Mouse (Mus musculus): ENCODE data around the gene Fblim1. TPM values are rescaled to one million over a fixed set of nuclear protein-coding genes. Genes with fewer than 3 reads are reported as not detected.
A peak's percentile ranks its signal among the peaks of the same experiment; 100 is the strongest.

Gene Fblim1
- polyA plus RNA-seq, 1 experiment from 2014 or later = 53.9 TPM

GRCm38 (mm10) chr4:141623037-141623436 lies 17.1 kb upstream of the Fblim1 start:
- no peak overlapping the region for H3K9ac ChIP-seq (ENCODE audit: low read depth, low read length)
- no peak overlapping the region for H3K4me3 ChIP-seq (ENCODE audit: low read depth, low read length)
- no peak overlapping the region for H3K27ac ChIP-seq (ENCODE audit: low read depth, low read length)
- no peak for ATAC-seq (replicated peaks; ENCODE audit: insufficient number of reproducible peaks, low FRiP score, low TSS enrichment)
- H3K36me3 ChIP-seq (ENCODE audit: control insufficient read depth, insufficient read depth, low read length) = peaks cover 14% of the 10 kb centered on the region
- peaks cover 5% of the 10 kb centered on the region for H3K4me1 ChIP-seq (ENCODE audit: control insufficient read depth, insufficient read depth, low read length)
- 82% methylated on average over 11 of the region's 11 CpGs for WGBS (ENCODE audit: insufficient replicate concordance)
- no peak overlapping the region for H3K4me2 ChIP-seq
- no peaks in the 10 kb centered on the region for H3K9me3 ChIP-seq (replicated peaks; ENCODE audit: control insufficient read depth, low read length)
- H3K27me3 ChIP-seq (ENCODE audit: control insufficient read depth, insufficient read depth, low read length) = no peaks in the 10 kb centered on the region

- Histone ChIP-seq H3K9me3 (replicated peaks; ENCODE audit: control insufficient read depth, low read length) (no peaks in the 10 kb centered on the region), H3K4me2 (no peak overlapping the region), H3K9ac (ENCODE audit: low read depth, low read length) (no peak overlapping the region), H3K27ac (ENCODE audit: low read depth, low read length) (no peak overlapping the region), H3K36me3 (ENCODE audit: control insufficient read depth, insufficient read depth, low read length) (peaks cover 9% of the 10 kb centered on the region), H3K4me3 (ENCODE audit: low read depth, low read length) (no peak overlapping the region), H3K4me1 (ENCODE audit: control insufficient read depth, insufficient read depth, low read length) (peaks cover 10% of the 10 kb centered on the region), H3K27me3 (ENCODE audit: control insufficient read depth, insufficient read depth, low read length) (no peaks in the 10 kb centered on the region)
- WGBS (ENCODE audit: insufficient replicate concordance) = 83% methylated on average over 5 of the region's 5 CpGs
- ATAC-seq (replicated peaks; ENCODE audit: insufficient number of reproducible peaks, low FRiP score, low TSS enrichment) = no peak
These were observed 16.7 kb upstream of the Fblim1 start for GRCm38 (mm10) chr4:141622580-141622979.

GRCm38 (mm10) chr4:141622091-141622490 lies 16.2 kb upstream of the Fblim1 start:
- H3K9me3 ChIP-seq (replicated peaks; ENCODE audit: control insufficient read depth, low read length) = no peaks in the 10 kb centered on the region
- no peak for ATAC-seq (replicated peaks; ENCODE audit: insufficient number of reproducible peaks, low FRiP score, low TSS enrichment)
- peaks cover 6% of the 10 kb centered on the region for H3K36me3 ChIP-seq (ENCODE audit: control insufficient read depth, insufficient read depth, low read length)
- no peak overlapping the region for H3K27ac ChIP-seq (ENCODE audit: low read depth, low read length)
- WGBS (ENCODE audit: insufficient replicate concordance) = 76% methylated on average over 8 of the region's 8 CpGs
- H3K27me3 ChIP-seq (ENCODE audit: control insufficient read depth, insufficient read depth, low read length) = no peaks in the 10 kb centered on the region
- H3K4me3 ChIP-seq (ENCODE audit: low read depth, low read length) = no peak overlapping the region
- H3K4me1 ChIP-seq (ENCODE audit: control insufficient read depth, insufficient read depth, low read length) = peaks cover 12% of the 10 kb centered on the region
- no peak overlapping the region for H3K4me2 ChIP-seq
- H3K9ac ChIP-seq (ENCODE audit: low read depth, low read length) = no peak overlapping the region

- H3K27ac ChIP-seq (ENCODE audit: low read depth, low read length) = no peak overlapping the region
- peaks cover 5% of the 10 kb centered on the region for H3K36me3 ChIP-seq (ENCODE audit: control insufficient read depth, insufficient read depth, low read length)
- H3K27me3 ChIP-seq (ENCODE audit: control insufficient read depth, insufficient read depth, low read length) = no peaks in the 10 kb centered on the region
- H3K4me1 ChIP-seq (ENCODE audit: control insufficient read depth, insufficient read depth, low read length) = peaks cover 12% of the 10 kb centered on the region
- H3K9me3 ChIP-seq (replicated peaks; ENCODE audit: control insufficient read depth, low read length) = no peaks in the 10 kb centered on the region
- H3K4me2 ChIP-seq = no peak overlapping the region
- H3K9ac ChIP-seq (ENCODE audit: low read depth, low read length) = no peak overlapping the region
- 73% methylated on average over 8 of the region's 8 CpGs for WGBS (ENCODE audit: insufficient replicate concordance)
- ATAC-seq (replicated peaks; ENCODE audit: insufficient number of reproducible peaks, low FRiP score, low TSS enrichment) = no peak
- H3K4me3 ChIP-seq (ENCODE audit: low read depth, low read length) = no peak overlapping the region
These were observed 15.4 kb upstream of the Fblim1 start for GRCm38 (mm10) chr4:141621297-141621696.

- Histone ChIP-seq H3K4me2 (no peak overlapping the region), H3K9ac (ENCODE audit: low read depth, low read length) (no peak overlapping the region), H3K36me3 (ENCODE audit: control insufficient read depth, insufficient read depth, low read length) (no peaks in the 10 kb centered on the region), H3K27me3 (ENCODE audit: control insufficient read depth, insufficient read depth, low read length) (peaks cover 2% of the 10 kb centered on the region; the same call in 1 of the 2 replicates), H3K4me3 (ENCODE audit: low read depth, low read length) (no peak overlapping the region), H3K9me3 (replicated peaks; ENCODE audit: control insufficient read depth, low read length) (no peaks in the 10 kb centered on the region), H3K27ac (ENCODE audit: low read depth, low read length) (no peak overlapping the region), H3K4me1 (ENCODE audit: control insufficient read depth, insufficient read depth, low read length) (peaks cover 12% of the 10 kb centered on the region)
- ATAC-seq (replicated peaks; ENCODE audit: insufficient number of reproducible peaks, low FRiP score, low TSS enrichment) = no peak
- WGBS (ENCODE audit: insufficient replicate concordance) = 78% methylated on average over 9 of the region's 9 CpGs
These were observed 13.5 kb upstream of the Fblim1 start for GRCm38 (mm10) chr4:141619299-141619883.

- Histone ChIP-seq H3K27ac (ENCODE audit: low read depth, low read length) (no peak within 1 kb of the TSS), H3K36me3 (ENCODE audit: control insufficient read depth, insufficient read depth, low read length) (no peaks in the 10 kb centered on the region), H3K4me2 (peak within 1 kb of the TSS; percentile 82), H3K27me3 (ENCODE audit: control insufficient read depth, insufficient read depth, low read length) (peaks cover 2% of the 10 kb centered on the region; the same call in 1 of the 2 replicates), H3K4me1 (ENCODE audit: control insufficient read depth, insufficient read depth, low read length) (peaks cover 9% of the 10 kb centered on the region), H3K9ac (ENCODE audit: low read depth, low read length) (peak within 1 kb of the TSS; percentile 62), H3K4me3 (ENCODE audit: low read depth, low read length) (peak within 1 kb of the TSS; percentile 32), H3K9me3 (replicated peaks; ENCODE audit: control insufficient read depth, low read length) (no peaks in the 10 kb centered on the region)
- WGBS (ENCODE audit: insufficient replicate concordance) = 27% methylated on average over 20 of the region's 20 CpGs
- ATAC-seq (replicated peaks; ENCODE audit: insufficient number of reproducible peaks, low FRiP score, low TSS enrichment) = no peak
These were observed 12.8 kb upstream of the Fblim1 start, which contains the start of gene Tmem82 for GRCm38 (mm10) chr4:141618565-141619243. Gene Tmem82, minus strand, starts transcription at chr4:141618633.

- no peak for ATAC-seq (replicated peaks; ENCODE audit: insufficient number of reproducible peaks, low FRiP score, low TSS enrichment)
- Histone ChIP-seq H3K27me3 (ENCODE audit: control insufficient read depth, insufficient read depth, low read length) (peaks cover 2% of the 10 kb centered on the region; the same call in 1 of the 2 replicates), H3K27ac (ENCODE audit: low read depth, low read length) (no peak overlapping the region), H3K4me3 (ENCODE audit: low read depth, low read length) (peak overlapping the region; percentile 32), H3K4me1 (ENCODE audit: control insufficient read depth, insufficient read depth, low read length) (peaks cover 8% of the 10 kb centered on the region), H3K9me3 (replicated peaks; ENCODE audit: control insufficient read depth, low read length) (no peaks in the 10 kb centered on the region), H3K36me3 (ENCODE audit: control insufficient read depth, insufficient read depth, low read length) (no peaks in the 10 kb centered on the region), H3K9ac (ENCODE audit: low read depth, low read length) (peak overlapping the region; percentile 62), H3K4me2 (peak overlapping the region; percentile 82)
- 10% methylated on average over 22 of the region's 22 CpGs for WGBS (ENCODE audit: insufficient replicate concordance)
These were observed 12.1 kb upstream of the Fblim1 start for GRCm38 (mm10) chr4:141617863-141618564.

GRCm38 (mm10) chr4:141617299-141617698 lies 11.4 kb upstream of the Fblim1 start:
- no peak for ATAC-seq (replicated peaks; ENCODE audit: insufficient number of reproducible peaks, low FRiP score, low TSS enrichment)
- Histone ChIP-seq H3K9me3 (replicated peaks; ENCODE audit: control insufficient read depth, low read length) (no peaks in the 10 kb centered on the region), H3K9ac (ENCODE audit: low read depth, low read length) (peak overlapping the region; percentile 62), H3K4me3 (ENCODE audit: low read depth, low read length) (peak overlapping the region; percentile 32), H3K4me1 (ENCODE audit: control insufficient read depth, insufficient read depth, low read length) (peaks cover 8% of the 10 kb centered on the region), H3K36me3 (ENCODE audit: control insufficient read depth, insufficient read depth, low read length) (no peaks in the 10 kb centered on the region), H3K27ac (ENCODE audit: low read depth, low read length) (no peak overlapping the region), H3K27me3 (ENCODE audit: control insufficient read depth, insufficient read depth, low read length) (peaks cover 2% of the 10 kb centered on the region; the same call in 1 of the 2 replicates), H3K4me2 (peak overlapping the region; percentile 82)
- WGBS (ENCODE audit: insufficient replicate concordance) = 3% methylated on average over 20 of the region's 20 CpGs
